Mouse (Mus musculus): ENCODE measurements around the gene S1pr1. TPM values are rescaled to one million over a fixed set of nuclear protein-coding genes. Genes with fewer than 3 reads are reported as not detected.

S1pr1 gene
- polyA plus RNA-seq, 1 experiment from 2014 or later: 10.8 TPM

DNA sequence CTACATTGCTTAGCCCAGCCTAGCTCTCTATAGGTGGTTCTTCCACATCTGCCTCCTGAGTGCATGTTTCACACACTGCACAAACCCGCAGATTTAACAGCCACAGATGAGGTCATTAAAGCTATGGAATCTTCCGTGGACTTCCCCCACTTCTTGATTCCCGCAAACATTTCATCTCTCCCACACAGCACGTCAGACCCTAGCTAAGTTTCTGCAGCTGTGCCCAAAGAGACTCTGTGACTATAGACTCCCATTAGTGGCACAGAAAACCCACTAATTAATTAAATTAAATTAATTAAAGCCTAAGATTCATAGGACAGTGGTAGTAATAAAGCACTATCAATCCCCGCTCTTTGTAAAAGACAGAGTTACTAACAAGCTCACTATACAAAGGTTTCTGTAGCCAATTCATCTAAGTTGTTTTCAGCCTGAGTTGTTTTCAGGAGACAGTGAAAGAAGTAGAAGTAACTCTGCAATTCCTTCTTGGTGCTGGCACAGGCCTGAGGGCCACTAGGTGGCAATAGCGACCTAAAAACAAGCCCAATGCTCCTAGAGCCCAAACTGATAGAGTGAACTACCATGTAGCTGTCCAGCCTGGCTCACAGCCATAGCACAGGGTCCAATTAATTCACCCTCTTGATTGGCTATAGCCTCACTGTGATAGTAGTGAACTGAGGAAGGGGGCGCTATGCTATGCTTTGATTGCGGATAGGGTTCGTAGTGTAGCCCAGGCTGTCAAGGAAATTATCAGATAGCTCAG, 54.0 kb downstream of the S1pr1 start:
- DNase-seq (ENCODE audit: low spot score): peak; percentile 73
- no peaks in the 10 kb centered on the region for H3K27me3 ChIP-seq (replicated peaks; ENCODE audit: low read depth, poor library complexity, severe bottlenecking)
- H3K36me3 ChIP-seq (replicated peaks): no peaks in the 10 kb centered on the region
- no peaks in the 10 kb centered on the region for H3K9me3 ChIP-seq
- H3K4me1 ChIP-seq: no peaks in the 10 kb centered on the region
- WGBS: 56% methylated on average over 9 of the region's 9 CpGs
- no peak overlapping the region for H3K4me3 ChIP-seq
- no peak overlapping the region for H3K27ac ChIP-seq (replicated peaks)

Other genes with a start within 250 kb of the S1pr1 start
- gene Dph5, start 172.8 kb upstream of the S1pr1 start, polyA plus RNA-seq (2016; fragmentation: Nextera tagmentation; extraction: Ambion mirVana): 30.4 and 30.5 TPM in 2 replicates

All from embryonic facial prominence, embryonic 10.5 days (tissue).